ENCODE assay signal across 11 mouse cellular contexts in genomic region chr3:135928184-135928583, GRCm38 (mm10).
DNase-seq lines count a peak whose midpoint lies in the region; ATAC-seq lines count a peak whose summit lies in the region.
"Had no signal": no experiment of that assay in that cellular context is flagged by ENCODE, and none has a peak within 500 bp of the region (broad histone marks: within the 10 kb centered on the region; RNA-seq: fewer than 3 reads in every experiment).

No protein-coding gene starts in this region.

- H3K4me2 ChIP-seq in embryonic facial prominence, embryonic 11.5 days (ENCODE audit: low read depth, low read length), result no peak overlapping the region
- H3K4me2 ChIP-seq: embryonic facial prominence, embryonic 13.5 days; heart, embryonic 15.5 days had no signal

- no peaks in the 10 kb centered on the region for H3K4me1 ChIP-seq in embryonic facial prominence, embryonic 11.5 days (ENCODE audit: control insufficient read depth, insufficient read depth, low read length)
- H3K4me1 ChIP-seq in embryonic facial prominence, embryonic 10.5 days, result no peaks in the 10 kb centered on the region
- H3K4me1 ChIP-seq: embryonic facial prominence, embryonic 13.5 days; heart, embryonic 15.5 days had no signal

- no peaks in the 10 kb centered on the region for H3K27me3 ChIP-seq in embryonic facial prominence, embryonic 11.5 days (ENCODE audit: control insufficient read depth, insufficient read depth, low read length)
- H3K27me3 ChIP-seq in embryonic facial prominence, embryonic 10.5 days (replicated peaks; ENCODE audit: low read depth, poor library complexity, severe bottlenecking), result no peaks in the 10 kb centered on the region
- H3K27me3 ChIP-seq: embryonic facial prominence, embryonic 13.5 days; heart, embryonic 15.5 days had no signal

- no peaks in the 10 kb centered on the region for H3K36me3 ChIP-seq in embryonic facial prominence, embryonic 11.5 days (replicated peaks; ENCODE audit: control insufficient read depth, insufficient read depth, low read depth, low read length)
- H3K36me3 ChIP-seq in embryonic facial prominence, embryonic 10.5 days (replicated peaks), result no peaks in the 10 kb centered on the region
- H3K36me3 ChIP-seq: embryonic facial prominence, embryonic 13.5 days; heart, embryonic 15.5 days had no signal

- no peak overlapping the region for H3K9ac ChIP-seq in embryonic facial prominence, embryonic 11.5 days (replicated peaks; ENCODE audit: low read length)
- H3K9ac ChIP-seq: embryonic facial prominence, embryonic 13.5 days; heart, embryonic 15.5 days had no signal

- no peak overlapping the region for H3K27ac ChIP-seq in embryonic facial prominence, embryonic 11.5 days (replicated peaks; ENCODE audit: low read depth, low read length)
- H3K27ac ChIP-seq in embryonic facial prominence, embryonic 10.5 days (replicated peaks), result no peak overlapping the region
- H3K27ac ChIP-seq: embryonic facial prominence, embryonic 13.5 days; heart, embryonic 15.5 days had no signal

- no peaks in the 10 kb centered on the region for H3K9me3 ChIP-seq in embryonic facial prominence, embryonic 11.5 days (replicated peaks; ENCODE audit: control insufficient read depth, low read length)
- H3K9me3 ChIP-seq in embryonic facial prominence, embryonic 10.5 days, result no peaks in the 10 kb centered on the region
- H3K9me3 ChIP-seq: embryonic facial prominence, embryonic 13.5 days; heart, embryonic 15.5 days had no signal

- 74% methylated on average over 4 of the region's 4 CpGs for WGBS in embryonic facial prominence, embryonic 11.5 days
- 82% methylated on average over 4 of the region's 4 CpGs for WGBS in embryonic facial prominence, embryonic 10.5 days

- peak; percentile 12 for DNase-seq in embryonic facial prominence, embryonic 11.5 days (ENCODE audit: low spot score)
- DNase-seq in embryonic facial prominence, embryonic 10.5 days (ENCODE audit: low spot score), result no peak
- DNase-seq in lung, postnatal 36 days, result peak; percentile 19
- no peak for DNase-seq in lung, postnatal 25 days (ENCODE audit: low spot score)
- DNase-seq in c-Kit-positive CD71-positive TER-119-positive erythroid progenitor cells, embryonic 14.5 days (ENCODE audit: low spot score), result peak; percentile 13
- peak; percentile 8 to 9 for DNase-seq in thymus, postnatal 36 days
- DNase-seq in urinary bladder, adult 2 months (ENCODE audit: low spot score), result no peak
- DNase-seq in MN1 (ENCODE audit: low spot score), result no peak
- DNase-seq: kidney, adult 11 months had no signal

- H3K4me3 ChIP-seq in embryonic facial prominence, embryonic 11.5 days (ENCODE audit: low read depth, low read length), result no peak overlapping the region
- H3K4me3 ChIP-seq in embryonic facial prominence, embryonic 10.5 days, result no peak overlapping the region
- H3K4me3 ChIP-seq: embryonic facial prominence, embryonic 13.5 days; heart, embryonic 15.5 days had no signal

- ATAC-seq in embryonic facial prominence, embryonic 11.5 days (replicated peaks; ENCODE audit: insufficient number of reproducible peaks, low FRiP score, low TSS enrichment, low read depth), result no peak

Comparison
In these comparisons a context has a peak if more than half of its experiments do, and no peak if none do; other contexts are left out.
1. DNase-seq: peak in embryonic facial prominence, embryonic 11.5 days (single experiment), lung, postnatal 36 days (single experiment), c-Kit-positive CD71-positive TER-119-positive erythroid progenitor cells, embryonic 14.5 days (single experiment) and thymus, postnatal 36 days (2 of 2); none in embryonic facial prominence, embryonic 10.5 days (single experiment), lung, postnatal 25 days (single experiment), urinary bladder, adult 2 months (single experiment) and MN1 (single experiment).